Mouse (Mus musculus) left cerebral cortex, postnatal 25 days (tissue): Measurements from ENCODE around the gene Leprot. TPM values are rescaled to one million over a fixed set of nuclear protein-coding genes. Genes with fewer than 3 reads are reported as not detected.

Experiments
- DNase-seq, 2 experiments: peaks; one replicate each; pipeline ENCODE4 v3.0.0; 2022; ENCODE audit warnings: low spot score in 2 of 2, mixed read lengths in 1 of 2
- intact Hi-C: fragments of 180-260 bp; cut with DNase I; formaldehyde crosslinking; loops from one replicate; pipeline ENCODE4 v1.15.1; 2025
- total RNA-seq, 2 experiments: library from RNA; stranded (reverse); gene quantifications; 2 replicates each; pipeline ENCODE4 v1.2.3; 2021

Leprot gene
- total RNA-seq, 2 experiments from 2014 or later: 26.4 to 27.8 TPM

DNA sequence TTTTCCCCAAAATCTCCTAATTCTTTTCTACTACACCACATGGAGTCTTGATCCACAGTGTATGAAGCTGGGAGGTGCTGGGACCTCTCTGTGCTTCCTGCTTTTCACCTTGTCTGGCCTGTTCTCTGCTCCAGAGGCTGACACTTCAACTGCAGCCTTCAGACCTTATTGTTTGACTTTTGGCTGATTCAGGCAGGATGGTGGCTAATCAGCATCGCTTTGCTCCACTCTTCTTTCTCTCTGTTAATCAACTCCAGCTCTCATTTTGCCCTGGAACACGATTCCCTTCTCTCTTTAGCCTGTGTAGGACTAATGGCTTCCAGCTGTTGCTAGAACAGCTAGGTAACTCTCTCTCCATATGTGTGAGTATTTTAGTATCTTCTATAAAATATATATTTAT lies 59.7 kb downstream of the Leprot start:
- intact Hi-C loops: no loop called here
- no peak for DNase-seq

DNA sequence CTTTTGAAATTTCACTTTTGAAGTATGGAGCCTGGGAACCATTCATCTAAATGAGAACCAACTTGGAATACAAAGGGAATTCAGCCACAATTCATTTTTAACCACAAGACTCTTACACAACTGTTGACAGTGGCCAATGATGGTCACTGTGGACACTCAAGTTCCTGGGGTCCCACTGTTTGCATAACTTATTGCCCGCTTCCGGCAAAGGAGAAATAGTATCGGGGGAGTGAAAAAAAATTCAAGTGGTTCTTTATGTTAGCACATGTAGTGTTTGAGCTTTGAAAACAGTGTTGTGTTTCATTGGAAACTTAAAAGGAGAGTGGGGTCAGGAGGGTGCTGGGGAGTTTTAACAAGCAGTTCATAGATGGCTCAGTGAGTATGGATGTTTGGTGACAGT lies 60.4 kb downstream of the Leprot start:
- no peak for DNase-seq
- intact Hi-C loops: no loop called here

Other genes starting within 250 kb of the Leprot start
- 10 to 100 TPM; 31.4 to 50.2 TPM for gene Ak4, start 228.4 kb upstream of the Leprot start, total RNA-seq
- gene Dnajc6, start 151.1 kb upstream of the Leprot start, total RNA-seq: 100 to 1,000 TPM; 306 to 342 TPM
- 1 to 10 TPM; 3.7 to 3.8 TPM for gene Lepr, start 69.7 kb downstream of the Leprot start, total RNA-seq
- gene B020004J07Rik, start 196.3 kb downstream of the Leprot start, total RNA-seq: not detected
- gene C130073F10Rik, start 246.1 kb downstream of the Leprot start, total RNA-seq: not detected